Mouse (Mus musculus) testis, postnatal 10 days (tissue): ENCODE data around the gene Map3k5.

Source experiments
- DNase-seq: peaks from one replicate; pipeline ENCODE4 v3.0.0; 2021; ENCODE audit warnings: low spot score

Gene Map3k5

GRCm38 (mm10) chr10:20112026-20112973 lies 178.0 kb downstream of the Map3k5 start:
- DNase-seq, result no peak

DNA sequence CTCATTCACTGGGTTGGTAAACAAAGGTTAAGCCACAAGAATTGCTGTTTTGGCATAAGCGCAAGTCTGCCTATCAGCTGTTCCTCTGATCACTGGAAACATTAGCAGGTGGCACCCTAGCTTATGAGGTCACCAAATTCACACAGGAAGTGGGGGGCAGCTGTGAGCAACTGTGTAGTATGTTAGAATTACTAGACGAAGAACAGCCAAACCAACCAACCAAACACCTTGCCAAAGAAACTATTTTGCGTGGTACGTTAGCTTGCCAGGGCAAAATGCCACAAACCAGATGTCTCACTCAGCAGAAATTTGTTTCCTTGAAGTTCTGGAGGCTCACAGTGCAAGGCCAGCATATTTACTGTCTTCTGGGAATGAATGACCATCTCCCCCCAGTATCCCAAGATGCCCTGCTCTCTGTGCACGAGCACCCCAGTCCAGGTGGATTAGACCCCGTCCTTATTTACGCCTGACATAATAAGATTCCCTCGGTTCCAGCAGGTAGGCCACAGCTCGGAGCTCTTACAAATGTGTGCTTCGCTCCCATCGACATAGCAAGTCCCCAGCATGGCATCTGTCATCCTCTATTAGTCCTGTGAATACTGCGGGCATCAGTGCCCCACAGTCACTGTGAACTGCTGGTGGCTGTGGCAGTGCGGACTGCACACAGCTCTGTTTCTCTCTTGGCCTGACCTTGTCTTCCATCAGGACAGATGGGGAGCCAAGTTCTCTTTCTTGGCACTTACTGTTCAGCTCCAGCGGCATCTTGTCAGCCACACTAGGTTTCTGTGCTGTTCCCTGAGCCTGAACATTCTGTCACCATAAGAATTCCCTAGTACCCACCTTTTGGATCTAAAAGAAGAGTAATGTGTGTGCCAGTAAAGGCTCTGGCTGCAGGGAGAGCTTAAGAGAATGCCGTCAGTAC lies 185.5 kb downstream of the Map3k5 start:
- peak; percentile 25 for DNase-seq

- DNase-seq, result no peak
Observed at GRCm38 (mm10) chr10:20121981-20122380, 187.7 kb downstream of the Map3k5 start.

GRCm38 (mm10) chr10:20123401-20123800 lies 189.1 kb downstream of the Map3k5 start:
- no peak for DNase-seq

DNA sequence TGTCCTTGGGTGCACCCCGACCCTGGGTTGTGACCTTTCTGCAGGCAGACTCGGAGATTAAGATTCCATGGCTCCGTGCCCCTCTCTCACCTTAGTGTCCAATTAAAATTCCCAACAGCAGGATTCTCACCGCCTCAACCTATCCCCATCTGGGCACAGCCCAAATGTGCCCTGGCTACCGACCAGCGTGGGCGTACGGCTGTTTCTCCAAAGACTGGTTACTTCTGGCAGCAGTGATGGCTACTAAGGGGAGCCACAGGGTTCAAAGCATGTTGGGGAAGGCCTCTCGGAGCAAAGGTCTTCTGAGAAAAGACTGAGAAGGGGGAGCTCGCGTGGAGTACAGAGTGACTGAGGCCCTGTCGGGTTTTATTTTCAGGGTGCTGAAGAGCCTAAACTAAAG lies 190.3 kb downstream of the Map3k5 start:
- no peak for DNase-seq

GRCm38 (mm10) chr10:20125226-20125625 lies 191.0 kb downstream of the Map3k5 start:
- peak; percentile 68 for DNase-seq

GRCm38 (mm10) chr10:20132933-20133652 lies 198.8 kb downstream of the Map3k5 start:
- DNase-seq, result no peak

DNA sequence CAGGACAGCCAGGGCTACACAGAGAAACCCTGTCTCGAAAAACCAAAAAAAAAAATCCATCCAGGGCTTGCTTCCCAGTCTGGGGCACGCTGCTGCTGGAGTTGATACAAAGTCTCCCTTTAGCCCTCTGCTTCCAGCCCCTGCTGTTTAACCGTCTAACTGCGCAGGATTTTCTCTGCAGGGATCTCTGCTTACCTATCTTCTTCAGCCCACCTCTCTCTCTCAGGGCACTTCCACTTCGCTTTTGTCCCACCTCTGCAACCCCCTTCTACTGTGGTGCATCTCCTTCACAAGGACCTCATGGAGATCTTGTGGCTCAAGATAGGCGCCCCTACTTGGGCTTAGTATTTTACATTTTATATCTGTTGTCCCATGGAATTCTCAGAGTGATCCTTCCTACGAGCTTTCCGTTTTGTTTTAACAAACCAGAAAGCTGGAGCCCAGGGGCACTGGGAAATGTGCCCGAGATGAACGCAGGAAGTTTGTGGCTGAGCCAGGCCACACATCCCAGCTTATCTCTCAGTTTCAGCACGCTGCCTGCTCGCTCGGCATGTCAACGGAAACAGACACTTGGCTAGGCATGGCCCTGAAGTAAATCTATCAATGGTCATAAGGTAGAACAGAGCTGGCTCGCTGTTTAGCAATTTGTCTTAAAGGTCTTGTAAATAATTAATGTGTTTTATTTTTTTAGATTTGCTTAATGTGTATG lies 201.2 kb downstream of the Map3k5 start:
- DNase-seq, result no peak

GRCm38 (mm10) chr10:20136505-20136904 lies 202.2 kb downstream of the Map3k5 start:
- no peak for DNase-seq

DNA sequence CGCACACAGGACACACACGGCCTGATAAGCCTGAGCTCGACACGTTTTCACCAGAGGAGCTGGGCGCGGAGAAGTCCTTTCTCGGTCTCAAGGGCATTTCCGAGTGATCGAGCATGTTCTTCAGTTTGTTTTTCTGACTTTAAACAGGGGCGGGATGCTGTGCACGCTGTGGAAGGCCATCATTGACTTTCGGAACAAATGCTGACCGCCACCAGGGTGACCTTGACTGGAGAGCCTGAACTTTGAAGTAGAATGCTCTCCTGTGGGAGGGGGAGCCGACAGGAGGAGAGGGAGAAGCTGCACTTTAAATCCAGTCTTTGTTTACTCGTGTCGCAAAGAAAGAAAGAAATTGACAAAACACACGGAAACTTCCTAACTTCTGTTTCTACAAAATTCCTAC lies 207.1 kb downstream of the Map3k5 start:
- DNase-seq, result no peak

- peak; percentile 63 for DNase-seq
Observed at GRCm38 (mm10) chr10:20148130-20148772, 214.0 kb downstream of the Map3k5 start, which contains the start of gene Map7. Gene Map7 (plus strand): TSS chr10:20148471.

- no peak for DNase-seq
Observed at GRCm38 (mm10) chr10:20148773-20149120, 214.5 kb downstream of the Map3k5 start.

DNA sequence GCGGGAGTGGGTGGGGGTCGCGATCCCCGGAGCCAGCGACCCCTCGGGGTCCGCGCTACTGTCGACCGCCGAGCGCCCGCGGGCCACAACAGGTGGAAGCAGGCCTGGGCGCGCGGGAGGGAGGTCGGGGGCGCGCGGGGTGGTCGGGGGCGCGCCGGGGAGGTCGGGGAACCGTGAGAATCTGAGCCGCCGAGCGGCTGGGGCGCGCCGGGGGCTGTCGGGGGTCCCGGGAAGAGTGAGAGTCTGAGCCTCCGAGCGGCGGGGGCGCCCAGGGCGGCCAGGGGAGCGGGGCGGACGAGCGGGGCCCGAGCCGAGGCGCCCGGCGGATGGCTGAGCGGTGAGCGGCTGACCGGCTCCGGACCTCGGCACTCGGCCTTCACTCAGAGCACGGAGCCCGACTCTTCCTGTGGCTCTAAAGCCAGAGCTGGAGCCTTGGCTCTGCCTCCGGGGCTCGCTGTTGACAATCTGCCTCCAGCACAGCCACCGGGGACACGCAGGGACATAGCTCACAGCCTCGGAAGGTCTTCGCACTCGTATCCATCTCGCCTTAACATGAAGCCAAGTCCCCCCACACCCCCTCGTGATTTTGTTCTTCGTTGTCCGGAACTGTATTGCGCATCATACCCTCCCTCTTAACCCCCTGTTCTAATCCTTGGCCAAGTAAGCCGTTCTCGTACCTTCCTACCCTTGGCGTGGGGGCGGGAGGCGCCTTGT lies 215.0 kb downstream of the Map3k5 start:
- peak; percentile 76 for DNase-seq

GRCm38 (mm10) chr10:20149835-20150355 lies 215.6 kb downstream of the Map3k5 start:
- DNase-seq, result no peak

- DNase-seq, result no peak
Observed at GRCm38 (mm10) chr10:20152131-20152530, 217.9 kb downstream of the Map3k5 start.

GRCm38 (mm10) chr10:20153507-20153906 lies 219.2 kb downstream of the Map3k5 start:
- no peak for DNase-seq

DNA sequence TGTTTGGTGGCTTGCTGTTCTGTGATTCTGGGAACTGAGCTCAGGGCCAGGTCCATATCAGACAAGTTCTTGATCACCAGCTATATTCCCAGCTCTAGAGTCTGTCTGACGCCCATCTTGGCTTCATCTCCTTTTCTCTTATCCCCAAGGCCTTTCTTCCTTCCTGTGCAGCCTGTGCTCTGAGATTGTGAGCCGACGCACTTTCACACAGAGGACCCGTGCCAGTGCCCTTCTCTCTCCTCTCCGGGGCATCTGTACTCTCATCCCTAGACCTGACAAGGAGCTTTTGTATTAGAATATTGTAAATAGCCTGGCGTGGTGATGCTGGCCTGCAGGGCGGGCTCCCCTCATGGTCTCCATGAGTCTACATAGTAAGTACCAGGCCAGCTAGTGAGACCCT lies 221.1 kb downstream of the Map3k5 start:
- no peak for DNase-seq

GRCm38 (mm10) chr10:20157021-20157726 lies 222.9 kb downstream of the Map3k5 start:
- DNase-seq, result no peak

DNA sequence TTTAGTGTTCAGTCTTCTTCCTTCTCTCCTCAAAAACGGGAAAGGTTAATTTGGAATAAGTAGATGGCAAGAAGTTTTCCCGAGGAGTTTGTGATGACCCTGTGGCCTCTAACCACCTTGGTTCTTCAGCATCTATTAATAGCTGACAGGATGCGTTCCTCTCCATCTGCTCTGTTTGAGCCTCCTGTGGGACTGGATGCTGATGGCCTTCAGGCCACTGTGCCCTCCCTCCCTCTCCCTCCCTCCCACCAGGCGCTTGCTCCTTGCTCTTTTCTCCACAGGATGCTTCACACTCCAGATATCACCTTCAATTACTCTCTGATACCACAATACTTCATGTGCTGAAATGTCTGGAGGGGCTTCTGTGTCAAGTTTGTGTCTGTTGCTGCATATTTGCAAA lies 224.5 kb downstream of the Map3k5 start:
- DNase-seq, result no peak
